Mouse (Mus musculus) liver, adult 2 months (tissue): ENCODE measurements at regions not wholly inside any gene's neighbourhood (a gene's known extent, or its start where the extent isn't known, plus 50 kb on each side); places are given as distances from the start of the nearest gene placed in this dataset.

Source experiments
- DNase-seq: peaks from one replicate; pipeline ENCODE4 v3.0.0-alpha.2; 2011; ENCODE audit warnings: low read depth, low spot score; ENCODE audit errors: extremely low read depth
- H3K27ac ChIP-seq: fragments of 200-500 bp; replicated peaks from 2 replicates; pipeline ENCODE4 v1.5.1; 2012; ENCODE audit warnings: low read depth, mild to moderate bottlenecking, control low read depth, inconsistent platforms, low read length; ENCODE audit not compliant: insufficient read depth
- H3K27me3 ChIP-seq: fragments of 200-500 bp; 2 replicates; pipeline ENCODE4 v1.6.1; 2012; ENCODE audit warnings: mild to moderate bottlenecking, moderate library complexity, low read length, inconsistent platforms; ENCODE audit not compliant: control insufficient read depth, insufficient read depth
- H3K36me3 ChIP-seq: fragments of 200-500 bp; 2 replicates; pipeline ENCODE4 v1.6.1; 2012; ENCODE audit warnings: low read length, inconsistent platforms; ENCODE audit not compliant: control insufficient read depth, insufficient read depth
- H3K4me1 ChIP-seq: fragments of 200-500 bp; 2 replicates; pipeline ENCODE4 v1.6.1; 2011; ENCODE audit warnings: low read length; ENCODE audit not compliant: control insufficient read depth, insufficient read depth
- H3K4me3 ChIP-seq: fragments of 200-500 bp; 2 replicates; pipeline ENCODE4 v1.5.1; 2011; ENCODE audit warnings: low read depth, mild to moderate bottlenecking, control low read depth, low read length, moderate library complexity; ENCODE audit not compliant: insufficient read depth
- H3K79me2 ChIP-seq: fragments of 200-500 bp; 2 replicates; pipeline ENCODE4 v1.6.1; 2012; ENCODE audit warnings: inconsistent platforms, mild to moderate bottlenecking, low read length, moderate library complexity; ENCODE audit not compliant: control insufficient read depth, insufficient read depth
- H3K9ac ChIP-seq: fragments of 200-500 bp; 2 replicates; pipeline ENCODE4 v1.6.1; 2012; ENCODE audit warnings: low read depth, mild to moderate bottlenecking, control low read depth, inconsistent platforms, low read length
- CTCF ChIP-seq: fragments of 200-500 bp; IDR thresholded peaks from 2 replicates; pipeline ENCODE4 v1.5.1; 2011; ENCODE audit warnings: low read depth, low read length, control low read depth
- POLR2A ChIP-seq: fragments of 200-500 bp; IDR thresholded peaks from 2 replicates; pipeline ENCODE4 v1.6.1; 2011; ENCODE audit warnings: low read length, control low read depth; ENCODE audit not compliant: insufficient read depth; ENCODE audit errors: extremely low read depth
- WGBS: fragments of 180-500 bp; shearing (Covaris S2); methylation state at CpG from one replicate; pipeline ENCODE4 v1.1.7; 2018; 5-methylcytosine and 5-hydroxymethylcytosine counted together

DNA sequence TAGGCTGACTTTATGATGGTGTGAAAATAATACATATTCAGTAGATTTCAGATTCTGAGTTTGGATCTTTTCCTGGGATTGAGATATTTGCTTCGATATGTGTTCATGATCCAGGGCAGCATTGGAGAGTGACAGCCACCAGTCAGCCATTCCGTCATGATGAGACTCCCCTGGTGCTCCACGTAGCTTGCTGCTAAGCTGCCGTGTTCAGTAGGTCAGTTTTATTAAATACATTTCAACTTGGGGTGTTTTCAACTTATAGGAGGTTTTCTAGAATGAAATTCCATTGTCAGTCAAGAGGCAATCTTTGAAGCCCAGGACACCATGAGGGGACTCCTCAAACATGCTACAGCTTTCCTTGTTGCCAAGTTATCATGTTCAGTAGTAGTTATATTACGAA is 141.3 kb downstream of the Ppp4r2 start:
- H3K79me2 ChIP-seq: no peaks in the 10 kb centered on the region
- no peak overlapping the region for H3K4me3 ChIP-seq
- TF ChIP-seq POLR2A (no peak), CTCF (no peak)
- H3K4me1 ChIP-seq: no peaks in the 10 kb centered on the region
- no peaks in the 10 kb centered on the region; the same call in 1 of the 2 replicates for H3K27me3 ChIP-seq
- 90% methylated on average over 5 of the region's 5 CpGs for WGBS
- DNase-seq: no peak
- H3K9ac ChIP-seq: no peak overlapping the region
- H3K27ac ChIP-seq: no peak overlapping the region
- no peaks in the 10 kb centered on the region for H3K36me3 ChIP-seq

DNA sequence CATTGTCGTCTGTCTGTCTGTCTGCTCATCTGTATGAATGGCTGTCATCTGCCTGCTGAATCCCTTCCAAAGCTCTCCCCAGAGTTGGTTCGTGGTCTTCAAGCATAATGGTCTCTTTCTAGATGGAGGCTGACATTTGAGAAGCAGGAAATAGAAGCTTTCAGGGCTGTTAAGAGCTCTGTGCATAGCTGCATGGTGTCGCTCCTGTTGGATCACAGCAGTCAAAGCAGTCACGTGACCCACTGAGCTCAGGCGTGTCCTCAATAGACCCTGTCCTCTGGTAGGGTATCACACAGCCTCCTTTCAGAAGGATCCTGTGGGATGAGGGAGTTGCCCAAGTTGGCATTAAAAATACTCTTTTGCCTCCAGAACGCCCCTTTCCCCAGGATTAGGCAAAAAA is 142.4 kb downstream of the Ppp4r2 start:
- no peaks in the 10 kb centered on the region for H3K36me3 ChIP-seq
- 74% methylated on average over 6 of the region's 6 CpGs for WGBS
- DNase-seq: no peak
- H3K4me3 ChIP-seq: no peak overlapping the region
- TF ChIP-seq CTCF (no peak), POLR2A (no peak)
- H3K27me3 ChIP-seq: no peaks in the 10 kb centered on the region; the same call in 1 of the 2 replicates
- H3K9ac ChIP-seq: no peak overlapping the region
- no peak overlapping the region for H3K27ac ChIP-seq
- no peaks in the 10 kb centered on the region for H3K4me1 ChIP-seq
- no peaks in the 10 kb centered on the region for H3K79me2 ChIP-seq

DNA sequence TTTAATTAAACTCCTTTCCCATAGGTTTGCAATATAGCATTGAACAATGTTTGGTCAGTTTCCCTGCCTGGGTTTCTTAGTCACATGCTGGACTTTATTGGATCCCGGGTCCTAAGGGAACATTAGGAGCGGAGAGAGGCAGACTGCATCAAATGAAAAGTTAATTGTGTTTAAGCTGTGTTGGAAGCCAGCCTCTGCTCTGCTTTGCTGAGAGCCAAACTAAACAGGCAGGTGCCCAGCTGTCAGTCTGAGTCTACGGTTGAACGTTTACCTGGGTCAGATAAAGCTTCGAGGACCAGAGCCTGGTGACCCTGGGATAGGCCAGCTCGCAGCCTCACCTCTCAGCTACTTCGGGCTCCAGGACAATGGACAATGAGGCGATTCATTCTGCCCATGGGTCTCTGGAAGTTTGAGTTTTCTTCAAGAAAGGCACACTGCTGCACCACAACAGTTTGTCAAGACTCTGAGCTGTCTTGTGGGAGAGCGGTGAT is 143.8 kb downstream of the Ppp4r2 start:
- H3K9ac ChIP-seq: no peak overlapping the region
- H3K4me3 ChIP-seq: no peak overlapping the region
- no peaks in the 10 kb centered on the region for H3K4me1 ChIP-seq
- no peaks in the 10 kb centered on the region for H3K36me3 ChIP-seq
- H3K27me3 ChIP-seq: no peaks in the 10 kb centered on the region; the same call in 1 of the 2 replicates
- TF ChIP-seq POLR2A (no peak), CTCF (no peak)
- H3K27ac ChIP-seq: no peak overlapping the region
- no peaks in the 10 kb centered on the region for H3K79me2 ChIP-seq
- WGBS: 41% methylated on average over 9 of the region's 9 CpGs
- DNase-seq: no peak

DNA sequence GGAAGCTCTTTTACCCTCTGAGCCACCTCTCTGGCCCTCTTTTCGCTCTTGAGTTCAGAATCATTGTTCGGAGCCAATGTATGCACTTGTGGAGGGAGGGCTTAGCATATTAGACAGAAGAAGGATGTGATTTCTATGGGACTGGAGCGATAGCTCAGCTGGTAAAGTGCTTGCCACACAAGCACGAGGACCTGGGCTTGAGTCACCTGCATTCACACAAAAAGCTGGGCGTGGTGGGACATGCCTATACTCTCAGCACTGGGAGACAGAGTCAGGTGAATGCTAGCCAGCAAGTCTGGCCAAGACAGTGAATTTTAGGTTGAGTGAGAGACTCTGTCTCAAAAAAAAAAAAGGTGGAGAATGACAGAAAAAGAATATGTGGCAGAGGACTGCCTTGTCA is 144.7 kb downstream of the Ppp4r2 start:
- 84% methylated on average over 5 of the region's 5 CpGs for WGBS
- Histone ChIP-seq H3K27me3 (no peaks in the 10 kb centered on the region; the same call in 1 of the 2 replicates), H3K36me3 (no peaks in the 10 kb centered on the region), H3K9ac (no peak overlapping the region), H3K27ac (no peak overlapping the region), H3K4me3 (no peak overlapping the region), H3K79me2 (no peaks in the 10 kb centered on the region), H3K4me1 (no peaks in the 10 kb centered on the region)
- TF ChIP-seq CTCF (no peak), POLR2A (no peak)
- no peak for DNase-seq

DNA sequence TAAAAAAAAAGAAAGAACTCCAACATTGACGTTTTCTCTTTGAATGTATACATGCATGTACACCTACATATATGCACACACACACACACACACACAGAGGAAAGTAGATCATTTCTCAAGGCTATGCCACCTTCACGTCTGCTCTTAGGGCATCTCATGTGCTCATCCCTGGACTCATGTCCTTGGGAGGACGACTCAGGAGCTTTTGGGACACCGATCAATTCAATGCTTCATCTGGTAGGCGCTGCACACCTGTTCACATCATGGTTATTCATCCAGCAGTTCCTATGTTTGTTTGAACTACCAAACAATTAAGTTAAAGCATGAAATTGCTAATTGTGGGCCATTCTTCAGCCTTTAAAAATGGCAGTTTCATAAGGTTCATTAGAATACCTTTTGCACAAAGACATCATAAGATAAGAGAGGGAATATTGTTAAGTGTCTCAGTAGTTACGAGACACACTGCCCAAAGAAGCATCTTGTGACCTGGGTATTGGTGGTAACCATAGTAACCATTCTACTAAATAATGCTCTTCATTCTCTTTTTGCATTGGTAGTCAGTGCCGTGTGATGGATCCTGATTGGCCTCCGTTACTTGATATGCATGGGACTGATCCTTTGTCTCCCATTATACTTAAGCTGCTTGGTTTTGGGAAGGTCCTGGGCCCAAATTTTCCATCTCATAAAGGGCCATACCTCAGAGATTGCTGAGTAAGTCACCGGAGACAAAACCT is 145.5 kb downstream of the Ppp4r2 start:
- TF ChIP-seq POLR2A (no peak), CTCF (no peak)
- DNase-seq: no peak
- H3K79me2 ChIP-seq: no peaks in the 10 kb centered on the region
- no peaks in the 10 kb centered on the region; the same call in 1 of the 2 replicates for H3K27me3 ChIP-seq
- 87% methylated on average over 9 of the region's 9 CpGs for WGBS
- no peak overlapping the region for H3K27ac ChIP-seq
- H3K4me1 ChIP-seq: no peaks in the 10 kb centered on the region
- H3K4me3 ChIP-seq: no peak overlapping the region
- no peak overlapping the region for H3K9ac ChIP-seq
- H3K36me3 ChIP-seq: no peaks in the 10 kb centered on the region

DNA sequence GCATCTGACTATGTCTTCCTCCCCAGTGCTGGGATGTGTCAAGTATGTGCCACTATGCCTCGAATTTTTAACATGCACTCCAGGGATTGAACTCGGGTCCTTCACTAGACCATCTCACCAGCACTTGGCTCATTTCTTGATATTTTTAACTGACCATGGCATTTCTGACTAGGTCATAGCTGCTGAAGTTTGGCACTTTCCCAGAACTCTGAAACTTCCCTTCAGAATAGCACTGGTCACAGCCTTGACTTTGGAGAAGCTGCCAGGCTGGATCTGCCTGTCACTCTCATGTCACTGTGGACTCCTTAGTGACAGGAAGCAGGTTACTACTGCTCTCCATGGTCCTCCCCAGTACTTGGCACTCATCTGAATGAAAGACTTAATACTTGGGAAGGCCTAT is 146.7 kb downstream of the Ppp4r2 start:
- Histone ChIP-seq H3K79me2 (no peaks in the 10 kb centered on the region), H3K27ac (no peak overlapping the region), H3K36me3 (no peaks in the 10 kb centered on the region), H3K27me3 (no peaks in the 10 kb centered on the region; the same call in 1 of the 2 replicates), H3K9ac (no peak overlapping the region), H3K4me3 (no peak overlapping the region), H3K4me1 (no peaks in the 10 kb centered on the region)
- 76% methylated on average over 2 of the region's 2 CpGs for WGBS
- TF ChIP-seq CTCF: no peak
- TF ChIP-seq POLR2A: no peak
- no peak for DNase-seq
